Mouse (Mus musculus): ENCODE data around the gene Ppp4c.

GRCm38 (mm10) chr7:126797411-126798126 is 5.3 kb upstream of the Ppp4c start, which contains the start of gene Fam57b:
- TF ChIP-seq CTCF (IDR thresholded peaks at IDR 0.05; ENCODE audit: extremely low read depth, insufficient read depth, low read length): no peak
- 0 out of 2 replicates have a peak, but pooled peaks have one; percentile 32 for TF ChIP-seq POLR2A (IDR thresholded peaks at IDR 0.05; ENCODE audit: extremely low read depth, insufficient read depth, low read length)
